Mouse (Mus musculus): ENCODE measurements at regions not wholly inside any gene's neighbourhood (a gene's known extent, or its start where the extent isn't known, plus 50 kb on each side); places are given as distances from the start of the nearest gene placed in this dataset.

DNA sequence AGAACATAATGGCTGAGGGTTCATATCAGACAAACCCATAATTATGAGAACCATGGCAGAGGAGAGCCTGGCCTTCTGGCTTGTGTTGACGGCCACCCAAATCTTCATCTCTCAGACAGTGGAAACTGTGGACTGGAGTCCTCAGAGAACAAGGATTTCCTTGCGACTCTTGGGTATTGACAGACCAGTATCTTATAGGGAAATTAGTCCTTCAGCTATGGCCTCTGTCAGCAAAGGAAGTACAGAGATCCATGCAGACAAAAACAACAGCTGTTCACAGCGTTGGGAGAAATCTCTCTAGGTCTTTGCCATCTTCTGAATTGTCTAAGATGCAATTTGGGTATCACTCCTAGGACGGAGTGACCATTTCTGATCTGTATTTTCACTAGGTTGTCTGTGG, 53.0 kb upstream of the Prickle1 start:
- peak in 1 of 2 experiments; percentile 14 for DNase-seq (ENCODE audit: low spot score in 2 of 2)

DNA sequence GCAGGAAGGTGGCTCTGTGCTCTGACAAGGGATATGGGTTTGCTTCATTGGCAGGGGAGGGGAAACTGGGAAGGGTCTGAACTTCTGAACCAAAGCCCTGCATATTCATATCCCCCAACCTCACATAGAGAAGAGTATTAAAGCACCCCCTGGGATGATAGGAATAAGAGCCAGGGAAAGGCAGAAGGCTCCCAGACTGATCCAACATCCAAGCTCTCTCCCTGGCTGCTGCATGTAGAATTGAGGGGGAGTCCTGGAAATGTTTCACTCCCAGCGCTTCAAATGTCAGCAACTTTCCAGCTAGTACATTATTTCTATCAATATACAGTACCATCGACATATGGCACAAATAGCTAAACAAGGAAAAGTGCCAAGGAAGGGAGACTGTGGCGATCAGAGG, 51.1 kb upstream of the Prickle1 start:
- peak in 1 of 2 experiments; percentile 16 for DNase-seq (ENCODE audit: low spot score in 2 of 2)

DNA sequence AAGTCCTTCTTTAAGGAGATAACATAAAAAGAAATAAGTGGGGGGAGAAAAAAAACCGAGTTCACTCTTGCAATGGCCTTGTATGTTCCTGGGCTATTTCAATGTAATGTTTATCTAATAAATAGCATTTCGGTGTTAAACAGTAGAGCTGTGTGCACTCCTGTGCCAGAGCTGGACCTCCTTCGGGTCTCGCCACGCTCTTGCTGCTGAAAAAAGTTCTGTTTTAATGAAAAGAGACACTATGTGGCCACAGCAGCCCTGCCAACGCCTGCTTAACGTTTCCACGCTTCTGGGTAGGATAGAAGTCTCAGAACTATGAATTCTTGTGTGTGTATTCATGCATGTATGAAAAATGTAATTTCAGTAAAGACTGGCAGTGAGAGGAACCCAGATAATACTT, 50.3 kb upstream of the Prickle1 start:
- peak in 1 of 2 experiments; percentile 28 for DNase-seq (ENCODE audit: low spot score in 2 of 2)

Measured in urinary bladder, postnatal 4 days (tissue).